Mouse (Mus musculus) limb, embryonic 14.5 days (tissue): ENCODE measurements around the gene Nrk. TPM values are rescaled to one million over a fixed set of nuclear protein-coding genes. Genes with fewer than 3 reads are reported as not detected.

Experiments
- ATAC-seq: fragments of 200-750 bp; cut with Nextera tagmentation; 2 replicates; pipeline ENCODE4 v1.8.0; 2017; ENCODE audit warnings: low read depth, moderate number of reproducible peaks, moderate TSS enrichment; ENCODE audit not compliant: low FRiP score
- DNase-seq: peaks from one replicate; pipeline ENCODE4 v3.0.0-alpha.2; 2015; ENCODE audit warnings: low spot score
- H3K27ac ChIP-seq: fragments of 300-500 bp; sonication (generic); replicated peaks from 2 replicates; pipeline ENCODE4 v1.5.1; 2014; ENCODE audit warnings: low read depth, mild to moderate bottlenecking, low read length, moderate library complexity, mixed read lengths
- H3K27me3 ChIP-seq: fragments of 300-500 bp; sonication (generic); 2 replicates; pipeline ENCODE4 v1.6.1; 2014; ENCODE audit warnings: low read length, mixed read lengths; ENCODE audit not compliant: control insufficient read depth, insufficient read depth
- H3K36me3 ChIP-seq: fragments of 300-500 bp; sonication (generic); 2 replicates; pipeline ENCODE4 v1.6.1; 2014; ENCODE audit warnings: mild to moderate bottlenecking, low read length, moderate library complexity, mixed read lengths; ENCODE audit not compliant: control insufficient read depth, insufficient read depth
- H3K4me1 ChIP-seq: fragments of 300-500 bp; sonication (generic); 2 replicates; pipeline ENCODE4 v1.6.1; 2014; ENCODE audit warnings: antibody characterized with exemption, low read length, mixed read lengths; ENCODE audit not compliant: control insufficient read depth, insufficient read depth
- H3K4me2 ChIP-seq: fragments of 300-500 bp; sonication (generic); replicated peaks from 2 replicates; pipeline ENCODE4 v1.6.1; 2014; ENCODE audit warnings: low read depth, mild to moderate bottlenecking, low read length, moderate library complexity; ENCODE audit not compliant: severe bottlenecking
- H3K4me3 ChIP-seq: fragments of 300-500 bp; sonication (generic); replicated peaks from 2 replicates; pipeline ENCODE4 v1.5.1; 2014; ENCODE audit warnings: low read length
- H3K9ac ChIP-seq: fragments of 300-500 bp; sonication (generic); 2 replicates; pipeline ENCODE4 v1.6.1; 2014; ENCODE audit warnings: mild to moderate bottlenecking, low read depth, low read length, moderate library complexity; ENCODE audit not compliant: severe bottlenecking
- H3K9me3 ChIP-seq: fragments of 300-500 bp; sonication (generic); 2 replicates; pipeline ENCODE4 v1.6.1; 2016; ENCODE audit warnings: low read length; ENCODE audit not compliant: control insufficient read depth
- POLR2A ChIP-seq: fragments of 200-500 bp; IDR thresholded peaks from 2 replicates; pipeline ENCODE4 v1.8.0; 2012; ENCODE audit warnings: inconsistent platforms, mild to moderate bottlenecking, moderate library complexity, borderline replicate concordance; ENCODE audit not compliant: insufficient read depth, insufficient read length; ENCODE audit errors: extremely low read depth
- WGBS: fragments of 180-500 bp; shearing (Covaris S2); extraction: QIAGEN DNeasy Blood & Tissue Kit; methylation state at CpG from one replicate; pipeline ENCODE4 v1.1.7; 2014; 5-methylcytosine and 5-hydroxymethylcytosine counted together
- polyA plus RNA-seq, 2 experiments: library from polyadenylated mRNA; depleted of rRNA in 1 of 2; stranded (reverse) in 1 of 2; unstranded in 1 of 2; fragments of >200 nt; fragmentation: Nextera tagmentation in 1 of 2; extraction: Ambion mirVana in 1 of 2; gene quantifications; 2 replicates each; pipeline versions ENCODE4 v1.2.1 to v1.2.3; 2012 to 2014

The Nrk gene
- polyA plus RNA-seq, 2 experiments: 57.6 to 69.9 TPM

DNA sequence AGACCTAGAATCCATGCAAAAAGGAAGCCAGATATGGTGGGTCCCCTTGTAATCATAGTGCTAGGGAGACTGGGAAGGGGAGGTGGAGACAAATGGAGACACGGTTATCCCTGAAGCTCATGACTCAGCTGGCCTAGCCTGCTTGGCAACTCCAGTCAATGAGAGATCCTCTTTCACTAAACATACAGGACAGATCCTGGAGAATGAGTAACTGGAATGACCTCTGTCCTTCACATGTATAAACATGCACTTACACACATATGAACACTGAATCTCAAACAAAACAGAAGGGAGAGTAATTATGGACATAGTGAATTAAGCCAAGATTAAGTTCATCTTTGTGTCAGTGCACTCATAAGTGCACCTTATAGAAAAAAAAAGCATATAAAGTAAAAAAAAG is 138.9 kb downstream of the Nrk start:
- Histone ChIP-seq H3K27ac (no peak overlapping the region), H3K4me2 (no peak overlapping the region), H3K9me3 (no peaks in the 10 kb centered on the region), H3K36me3 (no peaks in the 10 kb centered on the region), H3K4me3 (no peak overlapping the region), H3K27me3 (no peaks in the 10 kb centered on the region), H3K4me1 (no peaks in the 10 kb centered on the region), H3K9ac (no peak overlapping the region)
- 89% methylated on average over 1 of the region's 1 CpGs for WGBS
- DNase-seq (no peak), ATAC-seq (no peak)
- TF ChIP-seq POLR2A: no peak

Other genes with a start within 250 kb of the Nrk start
- 0.06 and 0.08 TPM in 2 replicates for gene Serpina7, start 170.8 kb downstream of the Nrk start, polyA plus RNA-seq (2012; rRNA removed)
- gene Serpina7, start 170.8 kb downstream of the Nrk start, polyA plus RNA-seq (2014; fragmentation: Nextera tagmentation; extraction: Ambion mirVana): 0.19 and 0.23 TPM in 2 replicates
- not detected in 2 replicates for gene 4930513O06Rik, start 171.8 kb downstream of the Nrk start, polyA plus RNA-seq (2012; rRNA removed)
- gene 4930513O06Rik, start 171.8 kb downstream of the Nrk start, polyA plus RNA-seq (2014; fragmentation: Nextera tagmentation; extraction: Ambion mirVana): not detected in 2 replicates